Mouse (Mus musculus): ENCODE measurements at regions not wholly inside any gene's neighbourhood (a gene's known extent, or its start where the extent isn't known, plus 50 kb on each side); places are given as distances from the start of the nearest gene placed in this dataset.
"Not testable (repeated sequence)": the region's sequence is repeated elsewhere in the genome, so short reads cannot be mapped to it uniquely, and the experiment has no call there.

GRCm38 (mm10) chr13:74563483-74564330 is 69.9 kb upstream of the Zfp825 start:
- peak; percentile 97 for DNase-seq (ENCODE audit: low read depth, low spot score)

- DNase-seq (ENCODE audit: low read depth, low spot score) = not testable (repeated sequence)
Observed at GRCm38 (mm10) chr13:74564331-74564727, 70.5 kb upstream of the Zfp825 start.

DNA sequence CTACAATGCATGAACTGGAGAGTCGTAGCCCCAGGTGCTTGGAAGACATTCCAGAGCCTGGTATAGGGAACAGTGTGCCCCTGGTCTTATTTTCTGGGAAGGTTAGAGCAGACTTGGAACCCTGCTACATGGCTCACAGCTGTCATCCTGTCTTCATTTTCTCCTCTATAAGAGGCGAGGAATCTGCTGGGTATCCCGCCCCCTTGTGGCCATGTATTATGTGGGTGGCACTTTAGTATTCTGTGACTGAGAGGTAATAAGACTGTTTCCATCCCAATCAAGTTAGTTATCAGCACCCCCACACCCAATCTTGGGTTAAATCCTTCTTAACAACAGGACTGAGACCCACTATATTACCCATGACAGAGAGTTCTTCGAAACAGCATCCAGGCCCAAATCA is 69.4 kb upstream of the Erap1 start:
- peak; percentile 72 for DNase-seq (ENCODE audit: low read depth, low spot score)
